Mouse (Mus musculus): ENCODE data around the gene Olfr130. TPM values are rescaled to one million over a fixed set of nuclear protein-coding genes. Genes with fewer than 3 reads are reported as not detected.

Gene Olfr130
- not detected for total RNA-seq (2021)
- long read RNA-seq, experiment 1, result 0 reads
- long read RNA-seq, experiment 2, result 0 reads

GRCm38 (mm10) chr17:38063621-38064020 lies at the start of gene Olfr130:
Olfr130 (plus strand) TSS chr17:38063921.
- Histone ChIP-seq H3K4me3 (no peak within 1 kb of the TSS), H3K27ac (no peak within 1 kb of the TSS)
- intact Hi-C loops (cut with DNase I), result no loop called here
- no peak for TF ChIP-seq CTCF (IDR thresholded peaks at IDR 0.05)
- DNase-seq, result no peak

- no peak for TF ChIP-seq CTCF (IDR thresholded peaks at IDR 0.05)
- no peak for DNase-seq
- intact Hi-C loops (cut with DNase I), result no loop called here
- H3K4me3 ChIP-seq, result no peak overlapping the region
- no peak overlapping the region for H3K27ac ChIP-seq
Observed at GRCm38 (mm10) chr17:38016341-38016740, 47.4 kb upstream of the Olfr130 start.

- intact Hi-C loops (cut with DNase I), result no loop called here
Observed at GRCm38 (mm10) chr17:38026297-38026696, 37.4 kb upstream of the Olfr130 start.

GRCm38 (mm10) chr17:38059979-38060378 lies 3.7 kb upstream of the Olfr130 start, which contains the start of gene Olfr129:
Olfr129 (minus strand) TSS chr17:38060079.
- Histone ChIP-seq H3K4me3 (no peak within 1 kb of the TSS), H3K27ac (no peak within 1 kb of the TSS)
- no peak for TF ChIP-seq CTCF (IDR thresholded peaks at IDR 0.05)
- intact Hi-C loops (cut with DNase I), result no loop called here
- no peak for DNase-seq

More at GRCm38 (mm10) chr17:38026297-38026696, 37.4 kb upstream of the Olfr130 start:
- DNase-seq, result no peak
- no peak for TF ChIP-seq CTCF (IDR thresholded peaks at IDR 0.05)
- Histone ChIP-seq H3K27ac (no peak overlapping the region), H3K4me3 (no peak overlapping the region)

- DNase-seq, result no peak
- no peak for TF ChIP-seq CTCF (IDR thresholded peaks at IDR 0.05)
- Histone ChIP-seq H3K27ac (no peak overlapping the region), H3K4me3 (no peak overlapping the region)
- intact Hi-C loops (cut with DNase I), result no loop called here
Observed at GRCm38 (mm10) chr17:38082364-38082763, 18.6 kb downstream of the Olfr130 start.

GRCm38 (mm10) chr17:38088593-38088992 lies 24.9 kb downstream of the Olfr130 start, which contains the start of gene Olfr131:
Olfr131 (minus strand) TSS chr17:38088693.
- no peak for TF ChIP-seq CTCF (IDR thresholded peaks at IDR 0.05)

More at GRCm38 (mm10) chr17:38088593-38088992, 24.9 kb downstream of the Olfr130 start, which contains the start of gene Olfr131:
- DNase-seq, result no peak
- intact Hi-C loops (cut with DNase I), result no loop called here
- Histone ChIP-seq H3K27ac (no peak within 1 kb of the TSS), H3K4me3 (no peak within 1 kb of the TSS)

Other genes starting within 250 kb of the Olfr130 start
- gene Olfr125, start 231.0 kb upstream of the Olfr130 start, total RNA-seq (2021), result not detected
- not detected for gene Olfr126, start 216.4 kb upstream of the Olfr130 start, total RNA-seq (2021)
- not detected for gene Olfr127, start 163.5 kb upstream of the Olfr130 start, total RNA-seq (2021)
- not detected for gene Olfr128, start 143.4 kb upstream of the Olfr130 start, total RNA-seq (2021)
- not detected for gene Olfr761, start 110.8 kb upstream of the Olfr130 start, total RNA-seq (2021)
- not detected for gene Olfr129, start 3.8 kb upstream of the Olfr130 start, total RNA-seq (2021)
- gene Olfr131, start 24.8 kb downstream of the Olfr130 start, total RNA-seq (2021), result not detected
- not detected for gene Olfr132, start 70.6 kb downstream of the Olfr130 start, total RNA-seq (2021)
- not detected for gene Olfr133, start 81.4 kb downstream of the Olfr130 start, total RNA-seq (2021)
- not detected for gene Olfr134, start 107.5 kb downstream of the Olfr130 start, total RNA-seq (2021)
- gene Olfr135, start 140.4 kb downstream of the Olfr130 start, total RNA-seq (2021), result not detected
- gene Olfr138, start 197.1 kb downstream of the Olfr130 start, total RNA-seq (2021), result not detected
- not detected for gene Olfr137, start 243.6 kb downstream of the Olfr130 start, total RNA-seq (2021)

Measured in gastrocnemius, adult 2 months (tissue).